Mouse (Mus musculus): Measurements from ENCODE around the gene Nckap1.

Gene Nckap1

DNA sequence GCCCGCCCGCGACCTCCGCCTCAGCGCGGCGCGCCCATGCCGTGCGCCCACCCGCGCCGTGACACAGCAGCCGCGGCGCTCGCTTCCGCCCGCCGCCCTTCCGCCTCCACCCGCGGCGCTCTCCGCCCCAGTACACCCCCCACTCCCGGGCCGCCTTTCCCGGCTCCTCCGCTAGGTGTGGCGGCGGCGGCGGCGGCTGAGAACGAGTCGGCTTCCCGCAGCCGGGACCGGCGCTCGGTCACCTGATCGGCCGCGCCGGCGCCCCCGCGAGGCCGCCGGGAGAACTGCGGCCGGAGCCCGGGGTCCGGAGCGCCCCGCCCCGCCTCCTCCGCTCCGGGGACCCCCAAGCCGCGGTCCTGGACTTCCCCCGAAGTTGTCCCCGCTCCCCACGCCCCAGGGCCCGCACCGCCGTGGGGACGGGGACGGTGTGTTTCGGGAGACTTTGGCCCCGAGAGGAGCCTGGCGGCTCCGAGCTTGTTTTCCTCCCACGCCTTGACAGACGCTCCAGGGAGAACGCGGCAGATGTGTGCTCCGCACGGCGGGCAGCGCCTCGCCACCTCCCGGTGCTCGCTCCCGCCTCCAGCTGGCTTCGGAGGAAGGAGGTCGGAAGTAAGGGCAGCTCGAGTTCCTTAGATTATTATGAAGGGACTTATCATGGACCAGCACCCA lies at the start of gene Nckap1:
Nckap1 (minus strand) TSS at position 338 of the 669 bp plus-strand sequence.
- peak; percentile 90 for DNase-seq

DNA sequence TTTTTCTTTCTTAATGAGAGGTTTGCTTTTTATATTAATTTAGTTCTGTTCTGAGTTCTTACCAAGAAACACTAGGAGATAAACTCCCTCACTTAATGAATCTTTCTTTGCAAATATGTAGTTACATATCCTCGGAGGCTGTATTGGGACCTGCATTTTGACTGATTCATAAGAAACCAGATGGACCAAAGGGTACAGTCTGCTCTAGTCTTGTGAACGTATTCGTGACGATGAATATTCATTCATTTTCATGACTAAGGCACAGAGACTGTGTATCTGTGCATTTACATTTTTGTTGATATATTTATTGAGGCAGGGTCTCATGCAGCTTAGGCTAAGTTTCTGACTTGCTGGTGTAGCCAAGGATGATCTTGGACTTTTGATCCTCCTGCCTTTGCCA lies 43.3 kb upstream of the Nckap1 start:
- DNase-seq: no peak

DNA sequence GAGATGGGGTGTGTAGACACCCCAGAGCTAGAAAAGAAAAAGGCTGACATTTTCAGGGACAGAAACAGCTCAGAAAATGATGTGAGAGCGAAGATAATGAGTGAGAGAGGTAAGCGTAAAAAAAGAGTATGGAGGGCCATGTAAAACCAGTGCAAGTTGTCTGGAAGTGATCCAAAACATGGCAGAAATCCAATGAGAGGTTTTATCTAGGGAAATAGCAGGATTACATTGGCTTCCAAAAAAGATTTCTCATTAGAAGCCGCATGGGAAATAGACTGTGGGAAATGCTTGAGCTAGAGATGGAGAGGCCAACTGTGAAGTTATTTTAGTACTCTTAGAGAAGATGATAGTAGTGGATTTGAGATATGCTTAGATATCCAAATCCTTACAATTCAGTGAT lies 40.7 kb upstream of the Nckap1 start:
- no peak for DNase-seq

DNA sequence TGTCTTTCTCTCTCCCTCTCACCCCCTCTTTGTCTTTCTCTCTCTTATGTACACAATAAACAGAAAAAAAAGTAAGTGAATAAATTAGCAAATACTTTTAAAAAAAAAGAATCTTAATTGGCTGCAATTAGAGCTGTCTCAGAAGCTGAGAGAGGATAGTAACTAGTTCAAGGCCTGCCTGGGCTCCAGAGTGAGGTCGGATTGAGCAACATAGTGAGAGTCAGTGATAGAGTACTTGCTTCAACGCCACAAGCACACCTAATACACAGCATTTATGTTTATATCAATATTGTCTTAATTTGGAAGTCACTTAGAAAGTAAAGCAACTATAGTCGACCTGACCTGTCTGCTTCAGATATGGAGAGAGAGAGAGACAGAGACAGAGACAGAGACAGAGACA lies 37.8 kb upstream of the Nckap1 start:
- no peak for DNase-seq

DNA sequence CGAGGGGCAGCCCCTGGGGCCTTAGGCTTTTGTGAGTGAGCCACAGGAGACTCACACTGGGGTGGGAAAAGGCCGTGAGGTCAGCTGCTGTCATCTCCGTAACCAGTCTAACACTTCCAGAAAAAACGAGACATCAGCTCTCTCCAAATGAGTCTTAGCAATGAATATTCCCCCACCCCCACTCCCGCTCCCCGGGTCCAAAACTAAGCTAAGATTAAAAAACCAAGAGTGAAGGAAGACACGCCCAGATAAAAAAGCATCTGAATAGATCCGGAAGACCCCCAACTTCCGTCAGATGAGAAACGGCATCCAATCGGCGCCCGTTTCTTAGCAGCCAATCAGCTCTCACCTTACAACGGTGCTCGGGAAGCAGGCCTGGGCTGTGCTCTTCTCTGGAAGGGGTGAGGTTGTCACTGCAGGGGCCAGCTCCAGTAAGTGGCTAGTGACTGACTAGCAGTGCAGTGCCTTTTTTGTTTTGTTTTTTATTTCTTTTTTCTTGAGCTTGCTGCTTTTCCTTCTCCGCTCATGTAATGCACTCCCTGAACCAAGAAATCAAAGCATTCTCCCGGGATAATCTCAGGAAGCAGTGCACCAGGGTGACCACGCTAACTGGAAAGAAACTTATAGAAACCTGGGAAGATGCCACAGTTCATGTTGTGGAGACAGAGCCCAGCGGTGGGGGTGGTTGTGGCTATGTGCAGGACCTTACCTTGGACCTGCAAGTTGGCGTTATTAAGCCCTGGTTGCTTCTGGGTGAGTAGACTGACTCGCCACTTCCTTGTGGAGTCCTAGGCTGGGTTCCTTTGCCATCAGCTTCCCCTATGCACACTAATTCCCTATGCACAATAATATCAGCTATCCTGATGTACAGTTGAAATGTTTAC lies 35.9 kb upstream of the Nckap1 start, which contains the start of the genes Dusp19 and Nup35:
Dusp19 (plus strand) TSS at position 192 of the 884 bp plus-strand sequence.
Nup35 (plus strand) TSS at position 383 of the 884 bp plus-strand sequence.
- DNase-seq: peak; percentile 97

DNA sequence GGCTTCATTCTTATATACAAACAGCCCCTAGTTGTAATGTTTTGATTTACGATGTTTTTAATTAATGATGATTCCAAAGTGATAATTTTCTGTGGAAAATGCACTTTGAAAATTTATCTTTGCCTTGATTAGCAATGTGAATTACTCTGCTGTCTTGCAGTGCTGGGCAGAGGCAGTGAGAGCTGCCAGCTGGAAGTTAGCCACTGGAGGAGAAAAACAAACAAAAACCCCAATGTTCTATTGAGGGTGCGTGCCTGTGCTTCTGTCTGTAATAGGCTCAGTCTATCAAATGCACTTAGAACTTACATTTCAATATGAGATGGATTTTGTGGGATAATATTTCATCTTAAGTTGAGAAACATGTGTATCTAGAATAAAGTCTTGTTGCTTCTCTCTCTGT lies 31.6 kb upstream of the Nckap1 start:
- peak; percentile 17 for DNase-seq

DNA sequence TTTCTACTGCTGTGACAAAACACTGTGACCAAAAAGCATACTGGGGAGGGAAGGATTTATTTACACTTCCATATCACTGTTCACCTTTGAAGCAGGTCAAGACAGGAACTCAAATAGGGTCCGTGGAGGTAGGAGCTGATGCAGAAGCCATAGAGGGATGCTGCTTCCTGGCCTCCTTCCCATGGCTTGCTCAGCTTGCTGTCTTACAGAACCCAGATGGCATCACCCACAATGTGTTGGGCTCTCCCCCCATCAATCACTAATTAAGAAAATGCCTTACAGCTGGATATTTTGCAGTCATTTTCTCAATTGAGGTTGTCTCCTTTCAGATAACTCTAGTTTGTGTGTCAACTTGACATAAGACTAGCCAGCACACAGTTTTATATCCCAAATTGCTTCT lies 31.1 kb upstream of the Nckap1 start:
- no peak for DNase-seq

DNA sequence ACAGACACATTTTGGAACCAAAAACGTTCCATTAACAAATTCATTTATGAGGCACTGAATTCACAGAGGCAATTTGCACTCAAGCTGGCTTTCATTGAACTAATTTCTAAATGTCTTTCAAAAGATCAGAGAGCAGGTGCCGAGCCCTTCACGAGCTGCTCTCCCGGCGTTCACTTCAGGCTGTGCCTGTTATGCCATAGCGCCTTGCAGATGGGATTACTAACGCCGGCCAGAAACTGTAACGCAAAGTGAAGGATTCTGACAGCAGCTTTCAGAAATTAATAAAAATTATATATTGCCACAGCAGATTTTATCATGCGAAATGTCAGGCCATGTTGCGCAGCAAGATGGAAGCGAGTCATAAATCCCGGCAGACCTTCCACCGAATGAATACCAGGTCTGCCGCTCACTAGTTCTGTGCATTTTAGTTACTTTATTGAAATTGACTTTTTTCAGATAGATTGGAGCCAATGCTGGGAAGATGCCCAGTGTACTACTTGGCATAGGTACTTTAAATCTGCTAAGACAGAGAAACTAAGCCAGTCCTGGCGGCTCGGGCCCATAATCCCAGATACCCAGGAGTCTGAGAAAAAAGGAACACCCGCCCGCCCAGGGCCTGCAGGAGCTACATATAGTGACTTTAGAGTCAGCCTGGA lies 22.7 kb upstream of the Nckap1 start:
- DNase-seq: no peak

DNA sequence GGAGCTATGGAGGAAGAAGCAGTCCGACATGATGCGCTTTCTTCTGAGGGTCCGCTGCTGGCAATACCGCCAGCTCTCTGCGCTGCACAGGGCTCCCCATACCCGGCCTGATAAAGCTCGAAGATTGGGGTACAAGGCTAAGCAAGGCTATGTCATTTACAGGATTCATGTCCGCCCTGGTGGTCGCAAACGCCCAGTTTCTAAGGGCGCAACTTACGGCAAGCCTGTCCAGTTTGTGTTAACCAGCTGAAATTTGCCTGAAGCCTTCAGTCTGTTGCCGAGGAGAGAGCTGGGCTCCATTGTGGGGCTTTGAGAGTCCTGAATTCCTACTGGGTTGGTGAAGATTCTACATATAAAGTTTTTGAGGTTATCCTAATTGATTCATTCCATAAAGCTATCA lies 21.6 kb upstream of the Nckap1 start:
- DNase-seq: no peak

DNA sequence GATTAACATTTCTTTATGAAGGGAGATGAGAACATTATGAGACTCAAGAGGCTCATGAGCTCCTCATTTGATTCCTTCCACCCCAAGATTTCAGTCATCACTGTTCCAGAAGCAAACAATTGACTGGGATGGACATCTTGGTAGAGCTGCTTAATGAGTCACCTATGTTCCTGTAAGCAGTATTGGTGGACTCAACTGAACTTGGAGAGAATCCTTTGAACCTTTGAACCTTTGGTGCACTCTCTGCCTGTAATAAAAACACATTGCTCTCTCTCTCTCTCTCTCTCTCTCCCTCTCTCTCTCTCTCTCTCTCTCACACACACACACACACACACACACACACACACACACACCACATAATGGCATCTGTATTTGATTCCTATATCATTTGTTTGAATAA lies 19.4 kb upstream of the Nckap1 start:
- DNase-seq: no peak

DNA sequence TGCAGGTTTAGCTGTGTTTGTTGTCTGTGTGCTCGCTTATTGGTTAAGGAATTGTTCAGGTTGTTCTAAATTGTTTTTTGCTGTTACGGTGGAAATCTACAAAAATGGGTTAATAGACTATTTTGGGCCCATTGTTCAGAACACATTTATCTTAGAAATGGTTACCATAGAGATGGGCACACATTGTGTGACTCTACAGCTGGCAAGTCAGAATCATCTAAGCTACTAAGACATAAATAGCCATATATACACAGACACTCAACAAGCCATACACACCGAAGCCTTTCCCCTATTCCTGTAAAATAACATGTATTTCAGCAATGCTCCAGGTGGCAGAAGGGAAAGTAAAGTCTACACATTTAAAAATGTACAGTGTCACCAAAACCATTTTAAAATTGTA lies 18.7 kb upstream of the Nckap1 start:
- no peak for DNase-seq

DNA sequence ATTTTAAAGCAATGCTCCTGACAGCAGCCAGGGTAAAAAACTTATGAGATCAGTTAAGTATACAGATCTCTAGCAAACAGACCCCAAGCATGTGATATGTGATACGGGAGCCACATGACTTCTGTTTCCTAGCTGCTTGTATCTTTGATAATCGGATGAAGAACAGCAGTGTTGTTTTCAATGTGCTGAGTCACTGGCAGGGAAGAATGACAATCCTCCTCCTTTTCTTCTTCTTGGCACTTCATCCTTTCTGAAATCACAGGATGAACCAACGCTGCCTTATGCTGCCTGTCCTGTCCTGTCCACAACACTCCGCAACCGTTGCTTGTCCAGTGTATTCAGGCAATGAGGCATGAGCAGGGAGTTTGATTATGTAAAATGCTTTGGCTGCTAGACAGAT lies 15.8 kb upstream of the Nckap1 start:
- DNase-seq: no peak

DNA sequence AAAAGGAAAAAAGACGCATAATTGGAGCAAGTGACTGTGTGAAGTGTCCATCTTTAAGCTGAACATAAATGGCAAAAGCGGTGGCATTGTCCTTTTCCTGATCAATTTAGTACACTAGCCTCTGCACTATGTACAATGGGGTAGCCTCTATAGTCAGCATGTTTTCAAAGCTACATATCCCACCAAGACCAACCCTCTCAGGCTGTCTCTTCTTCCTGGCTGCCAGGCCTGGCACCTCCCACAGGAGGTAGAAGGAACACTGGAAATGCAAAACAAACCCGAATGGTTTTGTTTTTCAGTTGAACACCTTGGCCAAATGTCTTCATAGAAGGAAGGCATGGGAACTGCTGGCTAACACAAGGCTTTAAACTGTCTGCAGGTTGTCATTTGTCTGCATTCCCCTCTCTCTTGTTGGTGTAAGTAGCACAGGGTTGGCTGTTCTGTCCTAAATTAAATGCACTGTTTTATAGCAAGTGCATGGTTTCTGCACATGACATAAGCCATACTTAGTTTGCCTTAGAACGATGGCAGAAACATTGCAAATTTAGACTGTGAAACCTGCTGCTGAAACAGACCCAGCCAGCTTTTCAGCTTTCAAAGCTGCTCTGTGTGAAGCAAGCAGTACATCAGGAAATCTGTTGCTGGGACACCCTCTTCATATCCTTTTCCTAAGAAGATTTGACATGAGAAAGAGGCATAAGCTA lies 13.2 kb upstream of the Nckap1 start:
- DNase-seq: no peak

DNA sequence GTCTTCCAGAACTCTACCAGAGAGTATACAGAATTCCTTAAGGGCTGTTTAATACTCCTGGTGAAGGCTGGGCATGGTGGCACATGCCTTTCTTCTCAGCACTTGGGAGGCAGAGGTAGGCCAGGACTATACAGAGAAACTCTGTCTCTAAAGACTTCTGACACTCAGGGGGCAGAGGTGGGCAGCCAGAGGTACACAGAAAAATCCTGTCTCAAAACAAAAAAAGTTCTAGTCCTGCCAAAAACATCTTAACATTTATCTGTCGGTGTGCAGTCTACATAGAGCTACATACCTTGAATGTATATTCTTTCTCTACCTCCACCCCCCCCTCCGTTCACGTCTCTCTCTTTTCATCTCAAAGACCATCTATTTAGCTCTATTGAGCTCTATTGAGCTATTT lies 1.2 kb upstream of the Nckap1 start:
- DNase-seq: no peak

DNA sequence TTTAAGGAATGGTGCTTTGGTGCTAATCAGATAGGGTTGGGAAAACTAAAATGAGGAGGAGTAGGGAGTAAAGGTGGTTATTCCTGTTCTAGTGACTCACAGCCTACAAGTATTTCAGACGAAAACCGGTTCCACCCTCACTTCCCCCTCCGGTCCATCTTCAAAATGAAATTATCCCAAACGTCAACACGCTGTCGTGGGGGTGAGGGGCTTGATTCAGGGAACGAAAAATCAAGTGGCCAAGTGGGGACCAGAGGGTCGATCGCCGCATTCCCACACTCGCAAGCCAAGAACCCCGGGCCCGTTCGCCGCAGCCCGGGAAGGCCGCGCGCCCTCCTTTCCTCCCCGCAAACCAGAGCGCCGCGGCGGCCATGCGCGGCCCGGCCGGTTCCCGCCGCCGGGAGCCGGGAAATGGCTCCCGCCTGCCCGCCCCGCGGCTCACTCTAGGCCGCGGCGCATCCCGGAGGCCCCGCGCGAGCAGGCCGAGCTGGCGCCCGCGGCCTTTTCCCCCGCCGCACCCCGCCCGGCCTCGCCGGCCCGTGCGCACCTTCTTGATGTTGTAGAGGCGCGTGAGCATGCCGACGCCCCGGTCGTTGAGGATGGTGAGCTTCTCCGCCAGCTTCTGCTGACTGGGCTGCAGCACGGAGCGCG lies 744 bp downstream of the Nckap1 start:
- peak; percentile 58 for DNase-seq

DNA sequence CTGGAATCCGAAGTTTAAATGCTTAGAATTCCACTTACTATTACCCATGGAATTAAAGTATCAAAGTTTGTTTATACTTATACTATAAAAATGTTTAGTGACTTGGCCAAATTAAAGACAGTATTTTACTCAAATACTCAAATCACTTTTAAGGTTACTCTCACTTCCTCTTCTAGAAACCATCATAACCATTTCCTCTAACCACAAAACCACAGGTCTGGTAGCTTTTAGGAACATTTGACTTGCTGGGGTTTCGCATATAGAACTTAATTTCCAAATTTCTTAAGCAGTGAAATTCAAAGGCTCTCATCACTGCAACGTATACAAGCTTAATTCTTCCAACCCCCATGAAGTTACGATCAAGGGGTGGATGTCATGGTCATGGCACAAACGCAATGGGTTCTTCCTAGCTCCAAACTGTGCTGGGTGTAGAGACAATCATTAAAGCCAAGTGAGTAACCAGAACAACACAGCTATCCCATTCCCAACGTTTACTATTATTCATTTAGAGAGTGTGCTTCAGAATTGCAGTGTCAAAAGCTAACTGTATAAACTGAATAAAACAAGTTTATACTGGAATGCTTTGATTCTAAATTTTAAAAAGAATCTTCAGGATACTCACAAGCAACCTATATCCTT lies 1.8 kb downstream of the Nckap1 start:
- no peak for DNase-seq

DNA sequence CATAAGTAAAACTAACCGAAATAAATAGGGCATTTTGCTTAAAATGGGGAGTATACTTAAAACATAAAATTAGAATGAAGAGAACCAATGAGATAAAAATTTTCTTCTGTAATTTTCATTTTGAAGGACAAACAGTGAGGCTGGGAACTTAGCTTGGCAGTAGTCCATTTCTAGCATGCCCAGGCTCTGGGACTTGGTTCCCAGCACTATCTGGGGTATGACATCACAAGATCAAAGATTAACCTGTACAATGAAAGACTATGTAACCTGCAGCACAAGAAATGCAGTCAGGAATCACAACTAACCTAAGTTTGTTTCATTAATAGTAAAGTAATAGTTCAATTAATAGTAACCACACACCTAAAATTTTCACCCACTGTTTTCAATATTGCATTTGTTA lies 3.9 kb downstream of the Nckap1 start:
- DNase-seq: no peak

DNA sequence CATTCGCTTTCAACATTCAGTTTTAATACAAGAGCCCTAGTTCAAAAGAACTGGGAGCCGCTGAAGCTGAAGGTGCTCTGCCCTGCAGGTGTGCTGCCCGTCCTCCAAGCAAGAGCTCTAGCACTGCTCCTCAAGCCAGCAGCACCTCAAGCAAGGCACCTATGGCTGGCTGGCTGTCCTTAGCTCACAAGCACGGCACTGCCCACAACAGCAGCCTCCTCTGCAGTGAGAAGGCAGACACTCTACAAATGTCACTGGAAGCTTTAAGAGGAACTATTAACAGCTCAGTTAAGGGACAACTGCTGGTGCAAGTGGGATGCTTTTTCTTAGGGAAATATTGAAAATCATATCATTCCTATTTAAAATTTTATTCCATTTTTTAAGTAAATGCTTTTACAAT lies 10.5 kb downstream of the Nckap1 start:
- DNase-seq: no peak

DNA sequence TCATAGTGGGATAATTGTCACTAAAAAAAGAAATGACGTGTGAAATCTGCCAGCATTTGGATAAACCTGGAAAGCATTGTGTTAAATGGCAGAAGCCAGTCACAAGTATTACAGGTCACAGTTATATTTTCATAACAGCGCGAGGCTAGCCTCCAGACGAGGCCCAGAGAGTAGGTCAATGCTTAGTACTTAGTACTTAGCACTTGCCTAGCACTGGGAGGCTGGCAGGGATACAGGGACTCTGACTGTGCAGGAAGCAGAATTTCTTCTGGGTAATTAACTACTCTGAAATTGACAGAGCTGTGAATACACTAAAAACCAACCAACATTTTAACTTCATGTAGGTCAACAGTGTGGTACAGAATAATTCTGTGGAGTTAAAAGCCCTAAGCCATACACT lies 13.8 kb downstream of the Nckap1 start:
- DNase-seq: peak; percentile 52

DNA sequence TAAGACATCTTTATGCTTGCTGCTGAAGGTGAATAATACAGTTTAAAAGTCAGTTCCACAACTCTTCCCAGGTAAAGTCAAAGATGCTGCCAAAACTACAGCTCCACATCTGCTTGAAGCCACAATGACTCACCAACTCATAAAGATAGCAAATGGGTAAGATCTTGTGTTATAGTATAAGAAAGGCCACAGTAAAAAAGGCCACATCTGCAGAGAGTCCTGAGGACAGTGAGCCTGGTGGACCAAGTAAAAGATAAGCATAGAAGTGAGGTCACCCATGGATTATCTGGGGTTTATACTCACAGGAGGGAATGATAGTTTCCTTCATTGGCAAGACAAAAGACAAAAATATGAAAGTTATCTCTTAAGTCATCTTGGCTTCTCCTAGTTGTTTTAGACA lies 18.9 kb downstream of the Nckap1 start:
- DNase-seq: no peak

DNA sequence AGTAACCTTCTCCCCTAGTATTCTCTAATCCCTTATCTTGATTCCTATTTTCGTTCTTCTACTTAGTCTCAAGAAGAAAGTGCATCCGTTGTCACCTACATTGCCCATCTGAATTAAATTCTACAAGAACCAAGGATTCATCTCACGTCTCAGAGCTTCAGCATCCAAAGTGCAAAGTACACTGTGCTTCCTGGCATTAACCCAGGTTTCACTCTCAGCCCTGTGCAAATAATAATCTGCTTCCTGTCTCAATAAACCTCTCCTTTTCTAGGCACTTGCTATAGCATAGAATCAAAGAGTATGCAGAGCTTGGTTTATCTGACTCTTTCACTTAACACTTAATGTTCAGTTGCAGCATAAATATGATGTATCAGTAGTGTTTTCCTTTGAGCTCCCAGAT lies 19.7 kb downstream of the Nckap1 start:
- DNase-seq: no peak

DNA sequence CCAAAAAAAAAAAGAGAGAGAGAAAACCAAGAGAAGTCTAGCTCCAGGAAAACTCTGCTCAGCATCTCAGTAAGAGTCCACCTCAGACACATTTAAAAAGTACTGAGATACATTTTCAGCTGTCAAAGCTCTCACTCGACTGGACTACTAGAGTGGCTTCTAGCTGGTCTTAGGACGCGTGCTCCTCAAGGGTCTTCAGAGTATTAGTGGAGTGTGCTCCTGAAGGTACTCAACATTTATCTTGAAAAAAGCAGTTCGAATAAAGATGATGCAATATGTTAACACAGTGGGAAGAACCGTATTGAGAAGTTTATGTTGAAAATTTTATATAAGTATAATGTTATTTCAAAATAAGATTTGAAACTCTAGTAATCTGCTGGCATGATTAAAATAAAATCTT lies 20.4 kb downstream of the Nckap1 start:
- no peak for DNase-seq

Data from cerebellum, adult 9-10 months (tissue).